21 mouse cellular contexts compared by ENCODE assay signal in genomic region chr1:51243869-51244268, GRCm38 (mm10). TPM values are rescaled to one million over a fixed set of nuclear protein-coding genes. Genes with fewer than 3 reads are reported as not detected.
DNase-seq lines count a peak whose midpoint lies in the region; ATAC-seq and TF ChIP-seq lines count a peak whose summit lies in the region.
"Had no signal": no experiment of that assay in that cellular context is flagged by ENCODE, and none has a peak within 500 bp of the region (broad histone marks: within the 10 kb centered on the region; RNA-seq: fewer than 3 reads in every experiment).

No protein-coding gene starts in this region.

- H3ac ChIP-seq in myocyte (ENCODE audit: control insufficient read depth, insufficient read length) = no peak overlapping the region

- no peak for TF ChIP-seq POLR2A in kidney, adult 2 months (IDR thresholded peaks at IDR 0.05; ENCODE audit: low read depth, low read length)
- no peak for TF ChIP-seq POLR2A in myocyte (IDR thresholded peaks at IDR 0.05; ENCODE audit: insufficient read length, low read depth)

- H3K9me3 ChIP-seq in kidney, embryonic 15.5 days (replicated peaks) = no peaks in the 10 kb centered on the region
- H3K9me3 ChIP-seq in lung, embryonic 14.5 days (ENCODE audit: low read depth, low read length) = no peaks in the 10 kb centered on the region
- no peaks in the 10 kb centered on the region for H3K9me3 ChIP-seq in liver, embryonic 12.5 days (replicated peaks)
- H3K9me3 ChIP-seq: forebrain, embryonic 10.5 days; hindbrain, embryonic 10.5 days; limb, embryonic 13.5 days; lung, embryonic 15.5 days; midbrain, embryonic 10.5 days; stomach, embryonic 15.5 days had no signal

- no peak overlapping the region for H3K9ac ChIP-seq in kidney, embryonic 15.5 days
- no peak overlapping the region for H3K9ac ChIP-seq in lung, embryonic 14.5 days
- no peak overlapping the region for H3K9ac ChIP-seq in liver, embryonic 12.5 days
- H3K9ac ChIP-seq: limb, embryonic 13.5 days; liver, embryonic 14.5 days; lung, embryonic 15.5 days; stomach, embryonic 15.5 days had no signal

- ATAC-seq in kidney, embryonic 15.5 days (replicated peaks; ENCODE audit: low FRiP score) = no peak
- no peak for ATAC-seq in lung, embryonic 14.5 days (ENCODE audit: insufficient read depth)
- ATAC-seq in liver, embryonic 12.5 days = no peak
- ATAC-seq: forebrain, embryonic 16.5 days; midbrain, embryonic 16.5 days had no signal

- H3K79me2 ChIP-seq in myocyte (ENCODE audit: control insufficient read depth, insufficient read depth) = no peaks in the 10 kb centered on the region

- H3K4me1 ChIP-seq in kidney, adult 2 months (ENCODE audit: control insufficient read depth, insufficient read depth, low read length) = peaks cover 8% of the 10 kb centered on the region
- peaks cover 32% of the 10 kb centered on the region for H3K4me1 ChIP-seq in kidney, embryonic 15.5 days
- H3K4me1 ChIP-seq in lung, embryonic 14.5 days (ENCODE audit: insufficient read depth) = peaks cover 4% of the 10 kb centered on the region
- H3K4me1 ChIP-seq in liver, embryonic 12.5 days = no peaks in the 10 kb centered on the region
- H3K4me1 ChIP-seq: hindbrain, embryonic 10.5 days; limb, embryonic 13.5 days; midbrain, embryonic 10.5 days; stomach, embryonic 15.5 days had no signal

- DNase-seq in adrenal gland, adult 2 months = peak; percentile 14
- no peak for DNase-seq in adrenal gland, postnatal 14 days
- DNase-seq in kidney, adult 2 months = peak; percentile 39
- peak; percentile 12 for DNase-seq in lung, embryonic 14.5 days
- DNase-seq in lung, postnatal 4 days = no peak
- DNase-seq: gastrocnemius, postnatal 10 days; kidney, postnatal 10 days; thymus, postnatal 36 days had no signal

- H3K36me3 ChIP-seq in kidney, adult 2 months (ENCODE audit: control insufficient read depth, insufficient read depth, low read length) = no peaks in the 10 kb centered on the region
- no peaks in the 10 kb centered on the region for H3K36me3 ChIP-seq in kidney, embryonic 15.5 days
- no peaks in the 10 kb centered on the region for H3K36me3 ChIP-seq in lung, embryonic 14.5 days (ENCODE audit: insufficient read depth)
- H3K36me3 ChIP-seq in myocyte (ENCODE audit: control insufficient read depth, insufficient read depth) = no peaks in the 10 kb centered on the region
- H3K36me3 ChIP-seq in liver, embryonic 12.5 days = no peaks in the 10 kb centered on the region
- H3K36me3 ChIP-seq: forebrain, embryonic 10.5 days; hindbrain, embryonic 10.5 days; limb, embryonic 13.5 days; lung, embryonic 15.5 days; midbrain, embryonic 10.5 days; stomach, embryonic 15.5 days had no signal

- no peaks in the 10 kb centered on the region for H3K27me3 ChIP-seq in kidney, adult 2 months (replicated peaks; ENCODE audit: control insufficient read depth, insufficient read depth, low read length)
- H3K27me3 ChIP-seq in kidney, embryonic 15.5 days = no peaks in the 10 kb centered on the region
- no peaks in the 10 kb centered on the region for H3K27me3 ChIP-seq in lung, embryonic 14.5 days (ENCODE audit: insufficient read depth, low read length)
- H3K27me3 ChIP-seq in myocyte (ENCODE audit: control insufficient read depth, insufficient read depth, insufficient read length) = no peaks in the 10 kb centered on the region
- no peaks in the 10 kb centered on the region for H3K27me3 ChIP-seq in liver, embryonic 12.5 days (replicated peaks)
- H3K27me3 ChIP-seq: limb, embryonic 13.5 days; lung, embryonic 15.5 days; stomach, embryonic 15.5 days had no signal

- no peak for TF ChIP-seq CTCF in kidney, adult 2 months (conservative IDR thresholded peaks at IDR 0.05; ENCODE audit: insufficient read depth, insufficient read length, low read depth, low read length)
- no peak for TF ChIP-seq CTCF in lung, embryonic 14.5 days (IDR thresholded peaks at IDR 0.05; ENCODE audit: low read depth)

- WGBS in kidney, adult 2 months = 78% methylated on average over 3 of the region's 3 CpGs
- 59% methylated on average over 3 of the region's 3 CpGs for WGBS in kidney, embryonic 15.5 days
- WGBS in lung, embryonic 14.5 days = 64% methylated on average over 3 of the region's 3 CpGs
- 65% methylated on average over 3 of the region's 3 CpGs for WGBS in liver, embryonic 12.5 days (ENCODE audit: insufficient replicate concordance)

- no peak overlapping the region for H3K27ac ChIP-seq in kidney, adult 2 months (ENCODE audit: insufficient read depth, low read depth, low read length)
- no peak overlapping the region for H3K27ac ChIP-seq in kidney, embryonic 15.5 days
- no peak overlapping the region for H3K27ac ChIP-seq in lung, embryonic 14.5 days (ENCODE audit: low read depth)
- no peak overlapping the region for H3K27ac ChIP-seq in liver, embryonic 12.5 days
- H3K27ac ChIP-seq: forebrain, embryonic 10.5 days; hindbrain, embryonic 10.5 days; limb, embryonic 13.5 days; liver, embryonic 14.5 days; lung, embryonic 15.5 days; midbrain, embryonic 10.5 days; stomach, embryonic 15.5 days had no signal

- no peak overlapping the region for H3K4me3 ChIP-seq in kidney, adult 2 months (ENCODE audit: insufficient read depth, low read depth, low read length)
- no peak overlapping the region for H3K4me3 ChIP-seq in kidney, embryonic 15.5 days (replicated peaks)
- H3K4me3 ChIP-seq in lung, embryonic 14.5 days (ENCODE audit: low read depth, low read length) = no peak overlapping the region
- no peak overlapping the region for H3K4me3 ChIP-seq in myocyte
- no peak overlapping the region for H3K4me3 ChIP-seq in liver, embryonic 12.5 days
- H3K4me3 ChIP-seq: forebrain, embryonic 10.5 days; hindbrain, embryonic 10.5 days; limb, embryonic 13.5 days; lung, embryonic 15.5 days; midbrain, embryonic 10.5 days; stomach, embryonic 15.5 days had no signal

- H3K4me2 ChIP-seq in kidney, embryonic 15.5 days = no peak overlapping the region
- no peak overlapping the region for H3K4me2 ChIP-seq in lung, embryonic 14.5 days
- peak overlapping the region; percentile 39 for H3K4me2 ChIP-seq in myocyte (ENCODE audit: low read depth)
- H3K4me2 ChIP-seq in liver, embryonic 12.5 days = no peak overlapping the region
- H3K4me2 ChIP-seq: heart, embryonic 11.5 days; limb, embryonic 13.5 days; lung, embryonic 15.5 days; stomach, embryonic 15.5 days had no signal

TF ChIP-seq in myocyte, 11 proteins besides CTCF, POLR2A, EP300 and RAD21:
- TF ChIP-seq CEBPB (IDR thresholded peaks at IDR 0.05; ENCODE audit: insufficient read depth, poor library complexity, severe bottlenecking) (no peak), SRF (IDR thresholded peaks at IDR 0.05; ENCODE audit: control insufficient read depth, insufficient read length, low read depth) (no peak), USF1 (IDR thresholded peaks at IDR 0.05; ENCODE audit: low read depth) (no peak), POLR2AphosphoS2 (IDR thresholded peaks at IDR 0.05; ENCODE audit: insufficient read length, low read depth) (no peak)

RNA-seq across cellular contexts. Expression of gene Cavin2, which starts 45.1 kb away (rescaled TPM):
- total RNA-seq in adrenal gland, adult 2 months (2021) = 10 to 100 TPM; 53.8 to 74.8 TPM
- polyA plus RNA-seq in adrenal gland, adult 2 months (2012; rRNA removed) = 20.7 and 26.8 TPM in 2 replicates
- total RNA-seq in adrenal gland, postnatal 14 days (2021) = 95.5 and 125 TPM in 2 replicates
- 20.9 TPM in 2 replicates for polyA plus RNA-seq in kidney, adult 2 months (2012; rRNA removed)
- polyA plus RNA-seq in kidney, embryonic 15.5 days (2015; fragmentation: Nextera tagmentation; extraction: Ambion mirVana) = 28.9 and 33.3 TPM in 2 replicates
- 116 and 129 TPM in 2 replicates for polyA plus RNA-seq in lung, embryonic 14.5 days (2014; fragmentation: Nextera tagmentation; extraction: Ambion mirVana)
- polyA plus RNA-seq in myocyte (2012; fragmentation: generic; extraction: Trizol) = 4.0 TPM
- polyA plus RNA-seq in liver, embryonic 12.5 days (2016; fragmentation: Nextera tagmentation; extraction: Ambion mirVana) = 28.1 and 30.9 TPM in 2 replicates

Comparison
In these comparisons a context has a peak if more than half of its experiments do, and no peak if none do; other contexts are left out.
1. DNase-seq: peak in adrenal gland, adult 2 months (single experiment), kidney, adult 2 months (single experiment) and lung, embryonic 14.5 days (single experiment); none in adrenal gland, postnatal 14 days (single experiment) and lung, postnatal 4 days (0 of 2).